Mouse (Mus musculus) lung, postnatal 25 days (tissue): ENCODE measurements around the gene Gm20388.

ENCODE experiments used
- DNase-seq: peaks from one replicate; pipeline ENCODE4 v3.0.0; 2022; ENCODE audit warnings: low spot score

Gm20388 gene

GRCm38 (mm10) chr8:124239350-124239749 is 4328.7 kb downstream of the Gm20388 start:
- no peak for DNase-seq

- DNase-seq: no peak
These were observed 4330.3 kb downstream of the Gm20388 start for GRCm38 (mm10) chr8:124240932-124241331.

- peak; percentile 34 for DNase-seq
These were observed 4331.6 kb downstream of the Gm20388 start for GRCm38 (mm10) chr8:124242208-124242607.

GRCm38 (mm10) chr8:124242913-124243312 is 4332.3 kb downstream of the Gm20388 start:
- no peak for DNase-seq

GRCm38 (mm10) chr8:124247581-124247980 is 4336.9 kb downstream of the Gm20388 start:
- peak; percentile 53 for DNase-seq

- DNase-seq: no peak
These were observed 4338.0 kb downstream of the Gm20388 start for GRCm38 (mm10) chr8:124248688-124249087.

- no peak for DNase-seq
These were observed 4339.6 kb downstream of the Gm20388 start for GRCm38 (mm10) chr8:124250255-124250654.

- DNase-seq: peak; percentile 86
These were observed 4340.1 kb downstream of the Gm20388 start for GRCm38 (mm10) chr8:124250785-124251184.

GRCm38 (mm10) chr8:124252533-124252950 is 4341.9 kb downstream of the Gm20388 start:
- peak; percentile 63 for DNase-seq

- no peak for DNase-seq
These were observed 4343.3 kb downstream of the Gm20388 start for GRCm38 (mm10) chr8:124253939-124254338.

- DNase-seq: no peak
These were observed 4346.2 kb downstream of the Gm20388 start for GRCm38 (mm10) chr8:124256841-124257240.

GRCm38 (mm10) chr8:124257363-124257762 is 4346.7 kb downstream of the Gm20388 start:
- DNase-seq: peak; percentile 78

GRCm38 (mm10) chr8:124259146-124259545 is 4348.5 kb downstream of the Gm20388 start:
- DNase-seq: no peak

- no peak for DNase-seq
These were observed 4349.3 kb downstream of the Gm20388 start for GRCm38 (mm10) chr8:124259925-124260324.

GRCm38 (mm10) chr8:124260371-124260770 is 4349.7 kb downstream of the Gm20388 start:
- no peak for DNase-seq

- DNase-seq: no peak
These were observed 4352.4 kb downstream of the Gm20388 start for GRCm38 (mm10) chr8:124263058-124263457.

GRCm38 (mm10) chr8:124264032-124264431 is 4353.4 kb downstream of the Gm20388 start:
- no peak for DNase-seq

GRCm38 (mm10) chr8:124264671-124265070 is 4354.0 kb downstream of the Gm20388 start:
- DNase-seq: no peak

- no peak for DNase-seq
These were observed 4354.5 kb downstream of the Gm20388 start for GRCm38 (mm10) chr8:124265130-124265529.

GRCm38 (mm10) chr8:124265798-124266197 is 4355.2 kb downstream of the Gm20388 start:
- peak; percentile 53 for DNase-seq

GRCm38 (mm10) chr8:124267206-124267605 is 4356.6 kb downstream of the Gm20388 start:
- DNase-seq: no peak

- DNase-seq: peak; percentile 60
These were observed 4359.9 kb downstream of the Gm20388 start for GRCm38 (mm10) chr8:124270504-124270903.

GRCm38 (mm10) chr8:124270904-124271303 is 4360.3 kb downstream of the Gm20388 start:
- DNase-seq: no peak

- DNase-seq: no peak
These were observed 4360.9 kb downstream of the Gm20388 start for GRCm38 (mm10) chr8:124271518-124271917.

- no peak for DNase-seq
These were observed 4362.2 kb downstream of the Gm20388 start for GRCm38 (mm10) chr8:124272792-124273191.
